Mouse (Mus musculus) heart, embryonic 15.5 days (tissue): ENCODE results near the gene Gcg. TPM values are rescaled to one million over a fixed set of nuclear protein-coding genes. Genes with fewer than 3 reads are reported as not detected.

ENCODE experiments used
- ATAC-seq: fragments of 200-750 bp; cut with Nextera tagmentation; replicated peaks from 2 replicates; pipeline ENCODE4 v1.8.0; 2017; ENCODE audit warnings: low read depth, moderate TSS enrichment; ENCODE audit not compliant: insufficient number of reproducible peaks, insufficient read depth, low FRiP score
- H3K27ac ChIP-seq: fragments of 300-500 bp; sonication (generic); 2 replicates; pipeline ENCODE4 v1.5.1; 2015; ENCODE audit warnings: mild to moderate bottlenecking, inconsistent platforms
- H3K27me3 ChIP-seq: fragments of 300-500 bp; sonication (generic); 2 replicates; pipeline ENCODE4 v1.6.1; 2015; ENCODE audit warnings: inconsistent platforms
- H3K36me3 ChIP-seq: fragments of 300-500 bp; sonication (generic); 2 replicates; pipeline ENCODE4 v1.6.1; 2015; ENCODE audit warnings: mild to moderate bottlenecking, inconsistent platforms
- H3K4me1 ChIP-seq: fragments of 300-500 bp; sonication (generic); replicated peaks from 2 replicates; pipeline ENCODE4 v1.6.1; 2015; ENCODE audit warnings: inconsistent platforms
- H3K4me2 ChIP-seq: fragments of 300-500 bp; sonication (generic); 2 replicates; pipeline ENCODE4 v1.6.1; 2015; ENCODE audit warnings: inconsistent platforms, mild to moderate bottlenecking, moderate library complexity
- H3K4me3 ChIP-seq: fragments of 300-500 bp; sonication (generic); 2 replicates; pipeline ENCODE4 v1.5.1; 2015; ENCODE audit warnings: mild to moderate bottlenecking, inconsistent platforms
- H3K9ac ChIP-seq: fragments of 300-500 bp; sonication (generic); 2 replicates; pipeline ENCODE4 v1.6.1; 2015; ENCODE audit warnings: mild to moderate bottlenecking, inconsistent platforms
- H3K9me3 ChIP-seq: fragments of 300-500 bp; sonication (generic); replicated peaks from 2 replicates; pipeline ENCODE4 v1.6.1; 2016; ENCODE audit warnings: inconsistent platforms
- WGBS: fragments of 180-500 bp; shearing (Covaris S2); methylation state at CpG from one replicate; pipeline ENCODE4 v1.1.7; 2015; ENCODE audit warnings: mixed read lengths; 5-methylcytosine and 5-hydroxymethylcytosine counted together
- polyA plus RNA-seq: library from polyadenylated mRNA; unstranded; fragments of >200 nt; fragmentation: Nextera tagmentation; extraction: Ambion mirVana; gene quantifications from 2 replicates; pipeline ENCODE4 v1.2.1, GENCODE M21; 2015

Gcg gene
- polyA plus RNA-seq, 1 experiment from 2014 or later = not detected

DNA sequence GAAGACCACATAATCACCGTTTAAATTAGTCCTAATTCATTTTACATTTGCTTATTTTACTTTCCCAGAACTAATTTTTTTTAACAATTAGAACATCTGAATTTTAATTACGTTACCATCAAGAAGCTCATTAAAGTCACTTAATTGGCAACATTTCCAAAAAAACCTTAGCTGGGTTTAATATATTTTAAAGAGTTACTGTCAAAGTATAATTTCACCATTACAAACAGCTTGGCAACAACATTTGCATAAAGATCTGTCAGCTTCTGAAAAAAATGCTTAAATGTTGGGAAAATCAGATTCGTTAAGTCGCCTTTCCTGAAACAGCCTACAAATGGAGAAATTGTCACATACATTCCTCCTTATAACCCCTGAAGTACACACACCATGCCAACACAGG is 14.6 kb upstream of the Gcg start:
- Histone ChIP-seq H3K4me3 (no peak overlapping the region), H3K9ac (no peak overlapping the region), H3K27me3 (no peaks in the 10 kb centered on the region), H3K27ac (no peak overlapping the region), H3K36me3 (no peaks in the 10 kb centered on the region), H3K4me2 (no peak overlapping the region), H3K9me3 (no peaks in the 10 kb centered on the region), H3K4me1 (no peaks in the 10 kb centered on the region)
- 86% methylated on average over 4 of the region's 4 CpGs for WGBS
- no peak for ATAC-seq

DNA sequence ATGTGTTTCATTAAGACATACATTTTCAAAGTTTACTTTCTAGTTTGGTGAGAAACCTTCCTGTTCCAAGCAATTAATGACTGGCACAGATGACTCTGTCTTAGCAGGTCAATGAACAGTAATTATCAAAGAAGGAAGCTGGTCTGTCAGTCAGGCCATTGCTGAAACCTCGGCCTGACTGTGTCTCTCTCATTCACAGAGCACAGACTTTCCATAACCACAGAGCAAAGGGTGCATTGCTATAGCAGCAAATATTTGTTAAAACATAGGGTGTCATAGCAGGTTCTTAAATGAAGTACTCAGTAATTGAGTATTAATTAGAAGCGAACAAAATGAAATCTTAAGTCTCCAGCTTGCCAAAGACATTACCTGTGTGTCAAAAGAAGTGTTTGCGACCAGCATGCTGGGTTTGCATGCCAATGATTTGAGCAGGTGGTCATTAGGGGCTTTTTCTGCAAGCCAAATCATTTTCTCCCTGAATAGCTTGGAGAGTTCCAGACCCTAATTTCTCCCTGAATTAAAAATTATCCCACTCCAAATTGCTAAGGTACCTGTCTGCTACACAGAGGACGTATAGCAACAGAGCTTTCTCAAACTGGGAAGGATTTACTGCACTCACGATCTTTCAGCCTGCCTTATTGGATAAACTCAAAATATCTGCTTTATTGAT is 14.0 kb upstream of the Gcg start:
- H3K9ac ChIP-seq = no peak overlapping the region
- ATAC-seq = no peak
- H3K27me3 ChIP-seq = no peaks in the 10 kb centered on the region
- 78% methylated on average over 5 of the region's 5 CpGs for WGBS
- no peak overlapping the region for H3K27ac ChIP-seq
- no peak overlapping the region for H3K4me3 ChIP-seq
- no peaks in the 10 kb centered on the region for H3K4me1 ChIP-seq
- H3K9me3 ChIP-seq = no peaks in the 10 kb centered on the region
- H3K4me2 ChIP-seq = no peak overlapping the region
- H3K36me3 ChIP-seq = no peaks in the 10 kb centered on the region

DNA sequence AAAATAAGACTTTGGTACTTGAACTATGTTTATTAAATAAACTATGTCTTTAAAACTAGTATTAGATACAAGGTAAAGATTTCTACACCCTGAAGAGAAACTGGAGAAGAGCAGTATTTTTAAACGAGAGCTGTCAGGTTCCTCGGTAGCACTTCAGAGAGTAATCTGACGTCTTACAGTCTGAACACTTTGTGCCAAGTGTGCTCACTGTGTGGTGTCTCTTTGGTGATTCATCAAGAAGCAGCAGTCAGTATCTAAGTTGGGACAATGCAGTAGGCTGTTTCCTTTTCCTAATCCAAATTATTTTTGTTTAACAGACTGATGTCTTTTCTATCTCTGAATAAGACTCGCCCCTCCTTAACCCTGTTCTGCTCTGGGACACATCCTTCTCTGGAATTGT is 12.0 kb upstream of the Gcg start:
- no peaks in the 10 kb centered on the region for H3K9me3 ChIP-seq
- no peaks in the 10 kb centered on the region for H3K36me3 ChIP-seq
- H3K4me3 ChIP-seq = no peak overlapping the region
- no peak for ATAC-seq
- H3K27me3 ChIP-seq = no peaks in the 10 kb centered on the region
- H3K4me2 ChIP-seq = no peak overlapping the region
- 46% methylated on average over 4 of the region's 4 CpGs for WGBS
- no peak overlapping the region for H3K27ac ChIP-seq
- H3K4me1 ChIP-seq = no peaks in the 10 kb centered on the region
- no peak overlapping the region for H3K9ac ChIP-seq

DNA sequence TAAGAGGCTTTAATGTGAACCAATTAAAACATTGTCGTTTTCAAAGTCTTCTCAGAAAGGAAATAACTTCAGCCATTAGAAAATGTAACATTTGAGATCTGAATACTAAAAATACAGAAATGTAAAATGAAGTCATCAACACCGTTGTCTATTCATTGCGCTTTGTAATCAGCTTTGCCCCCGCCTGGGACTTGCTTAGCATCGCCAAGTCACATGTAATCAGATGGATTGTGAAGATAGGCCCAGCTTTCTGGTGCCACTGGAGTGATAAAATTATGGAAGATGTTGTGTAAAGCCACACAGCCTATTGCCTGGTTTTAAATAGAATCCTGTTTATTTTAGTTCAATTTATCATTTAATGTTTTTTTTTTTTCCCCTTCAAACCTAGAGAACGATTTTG is 6.4 kb upstream of the Gcg start:
- Histone ChIP-seq H3K4me1 (no peaks in the 10 kb centered on the region), H3K27me3 (no peaks in the 10 kb centered on the region), H3K9ac (no peak overlapping the region), H3K9me3 (no peaks in the 10 kb centered on the region), H3K36me3 (no peaks in the 10 kb centered on the region), H3K27ac (no peak overlapping the region), H3K4me3 (no peak overlapping the region), H3K4me2 (no peak overlapping the region)
- 74% methylated on average over 6 of the region's 6 CpGs for WGBS
- no peak for ATAC-seq

DNA sequence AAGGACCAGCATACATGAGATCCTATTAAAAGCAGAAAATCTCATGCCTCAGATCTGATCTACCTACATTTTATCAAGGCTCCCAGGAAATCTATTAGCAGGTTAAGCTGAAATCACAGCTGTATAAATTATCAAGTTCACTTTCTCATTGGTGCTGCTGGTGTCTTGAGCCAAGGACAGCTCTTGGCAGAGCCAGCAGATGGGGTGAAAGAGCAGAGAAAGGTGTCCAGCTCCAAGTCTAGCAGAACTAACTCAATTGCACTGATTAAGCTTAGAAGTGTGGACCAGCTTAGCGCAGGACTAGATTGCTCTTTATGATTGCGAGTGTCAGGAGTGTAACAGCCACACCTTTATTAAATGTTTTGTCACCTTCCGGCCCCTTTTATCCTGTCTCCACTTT is 1.5 kb upstream of the Gcg start:
- Histone ChIP-seq H3K36me3 (no peaks in the 10 kb centered on the region), H3K9me3 (no peaks in the 10 kb centered on the region), H3K27me3 (no peaks in the 10 kb centered on the region), H3K4me2 (no peak overlapping the region), H3K27ac (no peak overlapping the region), H3K9ac (no peak overlapping the region), H3K4me1 (no peaks in the 10 kb centered on the region), H3K4me3 (no peak overlapping the region)
- 82% methylated on average over 3 of the region's 3 CpGs for WGBS
- ATAC-seq = no peak

DNA sequence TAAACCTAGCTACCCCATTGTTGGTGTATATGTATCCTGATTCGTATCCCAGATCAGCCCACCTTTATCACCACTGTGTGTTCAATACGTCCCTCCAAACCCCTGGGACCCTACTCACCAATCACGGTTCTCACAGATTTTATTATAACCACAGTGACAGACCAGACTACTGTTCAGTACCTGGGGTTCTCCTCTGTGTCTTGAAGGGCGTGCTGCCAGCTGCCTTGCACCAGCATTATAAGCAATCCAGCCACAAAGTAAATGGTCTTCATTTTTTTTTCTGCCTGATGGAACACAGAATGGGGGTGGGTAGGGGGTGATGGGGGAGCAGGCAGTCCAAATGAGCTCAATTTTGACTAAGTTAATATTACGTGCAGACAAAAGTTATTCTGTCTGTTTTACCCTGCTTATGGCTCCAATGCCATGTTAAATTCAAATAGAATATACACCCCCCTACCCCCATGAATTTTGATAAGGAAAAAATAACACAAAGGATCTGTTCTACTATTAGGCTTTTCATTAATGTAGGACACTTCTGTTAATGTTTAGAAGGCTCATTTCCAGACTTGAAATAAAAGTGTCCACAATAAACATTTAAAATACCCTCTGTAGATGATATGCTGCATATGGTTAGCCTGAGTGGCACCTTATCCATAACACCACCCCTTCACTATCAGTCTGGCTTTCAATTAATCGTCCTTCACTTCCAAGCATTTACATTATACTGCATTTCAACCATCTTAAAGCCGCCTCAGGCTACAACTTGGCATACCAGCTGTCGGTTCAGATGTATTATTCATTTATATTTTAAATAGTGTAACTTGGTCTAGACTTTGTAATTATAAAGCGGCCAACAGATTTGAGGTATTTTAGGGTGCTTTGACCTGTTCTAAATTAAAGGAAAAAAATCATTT is 2.9 kb downstream of the Gcg start:
- WGBS = 73% methylated on average over 9 of the region's 9 CpGs
- Histone ChIP-seq H3K9me3 (no peaks in the 10 kb centered on the region), H3K36me3 (no peaks in the 10 kb centered on the region), H3K4me3 (no peak overlapping the region), H3K4me1 (no peaks in the 10 kb centered on the region), H3K27me3 (no peaks in the 10 kb centered on the region), H3K27ac (no peak overlapping the region), H3K9ac (no peak overlapping the region), H3K4me2 (no peak overlapping the region)
- ATAC-seq = no peak

DNA sequence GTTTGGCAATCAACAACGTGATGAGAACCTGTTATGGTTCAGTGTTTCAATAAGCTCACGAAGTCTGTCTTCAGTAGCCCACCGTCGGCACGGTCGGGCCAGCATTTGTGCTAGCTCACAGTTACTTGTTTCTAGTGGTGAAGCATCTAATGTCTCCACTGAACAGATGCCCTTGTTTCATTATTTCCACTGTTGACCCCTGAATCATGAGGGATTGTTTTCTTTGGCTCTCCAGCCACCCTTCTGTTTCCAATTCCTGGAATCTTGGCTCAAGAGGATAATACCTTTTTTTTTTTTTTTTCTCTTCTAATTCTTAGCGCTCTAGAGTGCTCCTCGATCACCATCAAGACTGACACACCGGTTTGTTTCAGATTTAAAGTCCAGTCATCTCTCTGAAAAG is 13.9 kb downstream of the Gcg start:
- Histone ChIP-seq H3K4me1 (no peaks in the 10 kb centered on the region; the same call in 1 of the 2 replicates), H3K9me3 (no peaks in the 10 kb centered on the region), H3K27me3 (no peaks in the 10 kb centered on the region), H3K36me3 (no peaks in the 10 kb centered on the region), H3K9ac (no peak overlapping the region), H3K27ac (no peak overlapping the region), H3K4me3 (no peak overlapping the region), H3K4me2 (no peak overlapping the region)
- 50% methylated on average over 9 of the region's 9 CpGs for WGBS
- no peak for ATAC-seq

DNA sequence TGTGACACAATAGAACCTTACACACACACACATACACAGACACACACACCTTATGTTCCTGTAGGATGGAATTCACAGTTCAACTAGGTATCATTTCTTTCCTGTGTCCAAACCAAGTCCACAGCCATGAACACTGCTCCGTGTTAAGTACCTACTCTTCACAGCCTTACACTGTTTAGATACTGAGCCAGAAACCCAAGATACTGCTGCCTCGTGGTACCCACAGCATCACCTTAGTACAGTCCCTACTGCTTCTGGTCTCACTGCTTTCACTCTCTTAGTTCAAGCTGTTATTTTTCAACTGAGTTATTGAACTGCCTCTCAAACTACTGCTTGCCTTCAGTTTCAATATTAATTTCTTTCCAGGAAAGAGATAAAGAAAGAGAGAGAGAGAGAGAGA is 20.2 kb downstream of the Gcg start:
- Histone ChIP-seq H3K4me2 (no peak overlapping the region), H3K9me3 (no peaks in the 10 kb centered on the region), H3K4me3 (no peak overlapping the region), H3K9ac (no peak overlapping the region), H3K27me3 (0 out of 2 replicates have a peak, but pooled peaks cover 3% of the 10 kb centered on the region), H3K27ac (no peak overlapping the region), H3K4me1 (no peaks in the 10 kb centered on the region), H3K36me3 (no peaks in the 10 kb centered on the region)
- no peak for ATAC-seq
- 75% methylated on average over 2 of the region's 2 CpGs for WGBS

DNA sequence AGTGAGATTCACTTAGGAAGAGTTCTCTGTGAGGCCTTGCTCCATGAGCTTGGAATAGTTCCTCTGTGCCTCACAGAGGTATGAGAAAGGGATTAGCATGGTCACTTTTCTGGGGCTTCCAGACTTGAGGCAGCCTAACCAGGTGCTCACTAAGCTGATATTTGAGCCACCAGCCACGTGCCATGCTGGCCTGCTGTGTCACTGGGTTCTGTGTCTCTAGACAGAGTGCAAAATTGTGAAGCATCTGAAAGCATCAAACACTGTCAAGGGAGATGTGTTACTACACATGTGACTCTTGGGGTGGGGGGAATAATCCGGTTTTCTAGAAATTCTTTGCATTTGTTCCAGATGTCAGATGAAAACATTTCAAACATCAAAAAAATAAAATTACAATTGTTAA is 21.3 kb downstream of the Gcg start:
- H3K27ac ChIP-seq = no peak overlapping the region
- H3K4me3 ChIP-seq = no peak overlapping the region
- no peaks in the 10 kb centered on the region for H3K4me1 ChIP-seq
- H3K4me2 ChIP-seq = no peak overlapping the region
- ATAC-seq = no peak
- no peaks in the 10 kb centered on the region for H3K36me3 ChIP-seq
- no peaks in the 10 kb centered on the region for H3K9me3 ChIP-seq
- 0 out of 2 replicates have a peak, but pooled peaks cover 3% of the 10 kb centered on the region for H3K27me3 ChIP-seq
- 78% methylated on average over 2 of the region's 2 CpGs for WGBS
- H3K9ac ChIP-seq = no peak overlapping the region

DNA sequence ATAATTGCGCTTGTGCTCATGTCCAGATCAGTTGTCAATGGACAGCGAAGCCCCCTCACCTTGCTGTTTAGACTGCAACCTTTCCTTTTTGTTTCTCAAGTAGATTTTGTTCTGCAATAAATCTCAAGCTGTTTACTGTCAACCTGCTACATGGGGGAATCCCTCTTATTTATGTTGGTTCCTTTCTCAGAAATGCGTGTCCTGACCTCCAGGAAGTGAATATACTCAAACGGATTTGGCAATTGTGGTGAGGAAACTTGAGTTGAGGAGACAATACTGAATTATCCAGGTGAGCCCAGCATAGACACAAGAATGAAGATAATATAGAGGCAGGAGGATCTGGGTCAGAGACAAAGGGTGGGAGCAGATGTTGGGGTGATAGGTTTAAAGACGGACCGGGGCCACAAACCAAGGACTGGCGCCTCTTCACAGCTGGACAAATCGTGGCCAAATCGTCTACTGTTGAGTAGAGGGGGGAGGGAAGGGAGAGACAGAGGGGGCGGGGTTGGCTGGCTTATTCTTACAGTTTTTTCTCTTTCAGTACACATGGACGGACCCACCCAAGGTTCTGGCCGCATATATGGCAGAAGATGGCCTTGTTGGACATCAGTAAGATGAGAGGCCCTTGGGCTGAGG is 22.5 kb downstream of the Gcg start:
- no peak overlapping the region for H3K4me2 ChIP-seq
- no peaks in the 10 kb centered on the region for H3K4me1 ChIP-seq
- H3K9me3 ChIP-seq = no peaks in the 10 kb centered on the region
- H3K27me3 ChIP-seq = 0 out of 2 replicates have a peak, but pooled peaks cover 3% of the 10 kb centered on the region
- no peak for ATAC-seq
- no peak overlapping the region for H3K9ac ChIP-seq
- WGBS = 79% methylated on average over 12 of the region's 12 CpGs
- no peak overlapping the region for H3K4me3 ChIP-seq
- H3K27ac ChIP-seq = no peak overlapping the region
- H3K36me3 ChIP-seq = no peaks in the 10 kb centered on the region

DNA sequence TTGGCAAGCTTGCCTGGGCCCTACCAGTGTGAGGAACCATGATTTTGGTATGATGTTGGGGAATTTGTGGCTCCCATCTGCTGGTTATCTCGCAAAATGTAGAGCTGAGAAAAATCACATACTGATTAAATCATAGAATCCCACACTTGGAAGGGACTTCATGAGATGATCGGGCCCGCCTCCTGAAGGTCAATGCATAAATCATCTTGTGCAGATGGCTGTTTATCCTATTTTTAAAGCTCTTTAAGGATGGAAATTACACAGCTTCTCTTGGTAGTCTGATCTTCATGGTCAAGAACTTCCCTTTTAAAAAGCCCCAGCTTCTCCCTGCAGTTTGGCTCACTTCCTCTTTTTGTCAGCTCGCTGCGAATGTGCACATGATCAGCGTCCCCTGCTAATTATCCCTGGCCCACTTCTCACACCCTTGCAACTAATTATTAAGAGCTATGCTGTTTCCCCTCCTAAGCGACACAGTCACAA is 23.2 kb downstream of the Gcg start:
- Histone ChIP-seq H3K4me1 (no peaks in the 10 kb centered on the region), H3K27ac (no peak overlapping the region), H3K9ac (no peak overlapping the region), H3K4me3 (no peak overlapping the region), H3K27me3 (0 out of 2 replicates have a peak, but pooled peaks cover 3% of the 10 kb centered on the region), H3K9me3 (no peaks in the 10 kb centered on the region), H3K4me2 (no peak overlapping the region), H3K36me3 (no peaks in the 10 kb centered on the region)
- no peak for ATAC-seq
- WGBS = 61% methylated on average over 7 of the region's 7 CpGs
